Mouse (Mus musculus) heart, adult 2 months (tissue): ENCODE results near the gene Mdga1. TPM values are rescaled to one million over a fixed set of nuclear protein-coding genes. Genes with fewer than 3 reads are reported as not detected.

Experiments
- DNase-seq, 2 experiments: peaks; one replicate each; pipeline ENCODE4 v3.0.0; 2021
- H3K27ac ChIP-seq: fragments of 200-600 bp; 2 replicates; pipeline ENCODE4 v1.8.1; 2022
- H3K27me3 ChIP-seq: fragments of 200-500 bp; 2 replicates; pipeline ENCODE4 v1.6.1; 2012; ENCODE audit warnings: mild to moderate bottlenecking, low read length, inconsistent platforms, mixed read lengths; ENCODE audit not compliant: control insufficient read depth, insufficient read depth
- H3K36me3 ChIP-seq: fragments of 200-500 bp; 2 replicates; pipeline ENCODE4 v1.6.1; 2012; ENCODE audit warnings: low read length, inconsistent platforms; ENCODE audit not compliant: control insufficient read depth, insufficient read depth
- H3K4me1 ChIP-seq: fragments of 200-500 bp; 2 replicates; pipeline ENCODE4 v1.6.1; 2011; ENCODE audit warnings: low read length; ENCODE audit not compliant: control insufficient read depth, insufficient read depth
- H3K4me3 ChIP-seq: fragments of 200-600 bp; 2 replicates; pipeline ENCODE4 v1.8.1; 2022
- H3K79me2 ChIP-seq: fragments of 200-500 bp; replicated peaks from 2 replicates; pipeline ENCODE4 v1.6.1; 2012; ENCODE audit warnings: mild to moderate bottlenecking, inconsistent platforms, low read length, moderate library complexity, mixed read lengths; ENCODE audit not compliant: control insufficient read depth, insufficient read depth
- H3K9ac ChIP-seq: fragments of 200-500 bp; 2 replicates; pipeline ENCODE4 v1.6.1; 2012; ENCODE audit warnings: low read depth, mild to moderate bottlenecking, control low read depth, inconsistent platforms, low read length, mixed read lengths
- CTCF ChIP-seq: fragments of 200-600 bp; IDR thresholded peaks from 2 replicates; pipeline ENCODE4 v1.8.1; 2022; ENCODE audit warnings: antibody characterized with exemption, mild to moderate bottlenecking, moderate library complexity
- EP300 ChIP-seq: fragments of 200-500 bp; IDR thresholded peaks from 2 replicates; pipeline ENCODE4 v1.6.1; 2011; ENCODE audit warnings: low read depth, low read length, control low read depth; ENCODE audit not compliant: insufficient read depth
- POLR2A ChIP-seq: fragments of 200-500 bp; IDR thresholded peaks from 2 replicates; pipeline ENCODE4 v1.6.1; 2011; ENCODE audit warnings: mild to moderate bottlenecking, low read depth, low read length, control low read depth; ENCODE audit not compliant: insufficient read depth
- WGBS: fragments of 180-500 bp; shearing (Covaris S2); methylation state at CpG from one replicate; pipeline ENCODE4 v1.1.7; 2018; 5-methylcytosine and 5-hydroxymethylcytosine counted together
- intact Hi-C: fragments of 180-260 bp; cut with DNase I; formaldehyde crosslinking; loops from one replicate; pipeline ENCODE4 v1.15.1; 2025
- polyA plus RNA-seq: library from polyadenylated mRNA; depleted of rRNA; stranded (reverse); fragments of >200 nt; gene quantifications from 2 replicates; pipeline ENCODE4 v1.2.3, GENCODE M21; 2012
- total RNA-seq, 2 experiments: library from RNA; stranded (reverse); gene quantifications; 2 replicates each; pipeline ENCODE4 v1.2.3; 2021

Gene Mdga1
- total and polyA plus RNA-seq, 3 experiments = 13.4 to 26.3 (median 15.4) TPM

DNA sequence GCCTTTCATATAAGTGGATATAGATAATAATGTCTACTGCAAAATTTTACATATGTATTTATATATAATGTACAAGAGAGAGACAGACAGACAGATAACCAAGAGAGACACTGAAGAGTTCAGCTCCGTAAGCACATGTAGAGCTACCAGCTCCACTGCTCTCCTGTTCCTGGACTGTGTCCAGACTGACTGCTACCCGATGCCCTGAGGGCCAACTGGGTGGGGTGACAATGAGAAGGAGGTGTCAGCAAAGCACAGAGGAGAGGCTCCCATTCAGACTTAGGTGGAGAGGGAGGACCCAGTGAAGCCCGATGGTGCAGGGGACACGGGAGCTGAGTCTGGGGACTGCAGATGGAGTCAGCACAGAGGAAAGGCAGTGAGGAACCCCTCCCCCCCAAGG, 9.1 kb upstream of the Mdga1 start:
- WGBS = 34% methylated on average over 4 of the region's 4 CpGs
- intact Hi-C loops = loop anchor here (10.0 kb wide), 2 partner anchors 216 to 276 kb away; no protein-coding TSS in a partner anchor
- Histone ChIP-seq H3K4me3 (no peak overlapping the region), H3K9ac (no peak overlapping the region), H3K79me2 (no peaks in the 10 kb centered on the region), H3K27ac (no peak overlapping the region), H3K4me1 (no peaks in the 10 kb centered on the region; the same call in 1 of the 2 replicates), H3K36me3 (no peaks in the 10 kb centered on the region), H3K27me3 (no peaks in the 10 kb centered on the region)
- no peak for DNase-seq
- no peak for TF ChIP-seq CTCF
- TF ChIP-seq POLR2A = no peak
- no peak for TF ChIP-seq EP300

DNA sequence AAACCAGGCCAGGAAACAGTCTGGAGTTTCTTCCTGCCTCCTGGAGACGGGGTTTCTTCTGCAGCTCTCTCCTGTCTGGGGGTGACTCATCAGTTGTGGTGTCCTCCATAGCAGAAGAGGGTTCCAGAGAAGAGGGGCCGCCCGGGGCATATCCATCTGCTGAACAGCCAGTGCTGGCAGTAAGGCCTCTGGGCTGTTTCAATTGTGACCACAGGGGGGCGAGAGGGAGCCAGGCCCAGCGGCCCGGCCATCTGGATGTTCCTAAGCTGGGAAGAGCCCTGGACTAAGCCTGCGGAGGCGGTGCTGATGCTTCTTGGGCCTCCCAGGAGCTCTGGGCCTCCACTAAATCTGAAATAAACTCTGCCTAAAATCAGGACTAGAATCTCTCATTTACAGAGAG, 5.8 kb upstream of the Mdga1 start:
- H3K9ac ChIP-seq = no peak overlapping the region
- intact Hi-C loops = loop anchor here (2.0 to 10.0 kb wide), 6 partner anchors 29 to 479 kb away; partner anchors contain the start of gene Zfand3
- H3K4me1 ChIP-seq = no peaks in the 10 kb centered on the region; the same call in 1 of the 2 replicates
- peak; percentile 85 to 92 for DNase-seq
- 4% methylated on average over 8 of the region's 8 CpGs for WGBS
- H3K79me2 ChIP-seq = no peaks in the 10 kb centered on the region
- no peaks in the 10 kb centered on the region for H3K27me3 ChIP-seq
- TF ChIP-seq POLR2A (no peak), EP300 (peak; percentile 83)
- H3K36me3 ChIP-seq = no peaks in the 10 kb centered on the region
- H3K4me3 ChIP-seq = no peak overlapping the region
- H3K27ac ChIP-seq = no peak overlapping the region

DNA sequence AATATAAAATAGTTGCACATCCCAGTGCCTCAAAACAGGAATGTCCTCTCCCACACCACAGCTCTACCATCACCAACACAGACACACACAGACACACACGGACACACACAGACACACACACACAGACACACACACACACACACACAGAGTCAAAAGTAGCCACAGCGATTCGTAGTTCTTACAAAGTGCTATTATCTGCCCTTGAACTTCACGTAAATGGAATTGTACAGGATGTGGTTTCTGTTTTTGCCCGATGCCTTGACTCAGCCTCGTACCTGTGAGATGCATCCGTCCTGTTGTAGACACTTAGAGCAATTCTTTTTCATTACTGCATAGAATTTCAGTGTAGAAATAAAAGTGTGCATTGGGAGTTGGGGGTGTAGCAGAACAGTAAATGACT, 3.3 kb upstream of the Mdga1 start:
- no peak overlapping the region for H3K27ac ChIP-seq
- no peaks in the 10 kb centered on the region for H3K27me3 ChIP-seq
- whole genome bisulfite sequencing = 87% methylated on average over 7 of the region's 7 CpGs
- H3K79me2 ChIP-seq = no peaks in the 10 kb centered on the region
- H3K4me1 ChIP-seq = no peaks in the 10 kb centered on the region; the same call in 1 of the 2 replicates
- no peaks in the 10 kb centered on the region for H3K36me3 ChIP-seq
- H3K9ac ChIP-seq = no peak overlapping the region
- no peak for DNase-seq
- TF ChIP-seq CTCF = no peak
- TF ChIP-seq POLR2A = no peak
- no peak for TF ChIP-seq EP300
- no peak overlapping the region for H3K4me3 ChIP-seq
- intact Hi-C loops = loop anchor here (10.0 kb wide), 2 partner anchors 222 to 282 kb away; no protein-coding TSS in a partner anchor

DNA sequence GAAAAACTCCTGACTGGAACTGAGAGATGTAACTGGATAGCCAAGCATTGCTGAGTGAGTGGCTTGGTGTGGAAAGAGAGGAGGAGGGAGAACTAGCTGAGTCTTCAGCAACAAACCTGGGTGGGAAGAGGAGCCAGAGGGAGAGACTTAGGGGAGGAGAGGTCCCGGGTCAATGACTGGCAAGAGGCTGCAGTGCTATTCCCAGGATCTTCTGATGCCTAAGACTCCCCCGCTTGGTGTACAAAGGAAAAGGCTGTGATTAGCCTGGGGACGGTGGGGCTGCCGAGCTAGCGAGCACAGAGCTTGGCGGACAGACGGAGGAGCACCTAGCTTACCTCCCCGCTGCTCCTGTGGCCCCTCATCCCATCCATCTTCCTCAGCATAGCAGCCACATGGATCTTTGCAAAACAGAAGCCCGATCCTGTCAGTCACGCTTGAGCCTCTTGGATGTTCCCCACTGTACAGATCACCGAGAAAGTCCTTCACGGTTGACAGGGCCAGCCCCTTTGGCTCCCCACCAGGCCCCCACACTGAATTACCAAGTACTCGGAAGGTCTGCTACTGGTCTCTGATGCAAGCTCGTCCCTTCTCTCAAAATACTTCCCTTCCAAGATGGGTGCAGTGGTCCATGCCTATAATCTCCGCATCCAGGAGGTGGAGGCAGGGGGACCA, 2.0 kb upstream of the Mdga1 start:
- Histone ChIP-seq H3K9ac (no peak overlapping the region), H3K4me3 (no peak overlapping the region), H3K36me3 (no peaks in the 10 kb centered on the region), H3K27me3 (no peaks in the 10 kb centered on the region), H3K27ac (no peak overlapping the region), H3K4me1 (no peaks in the 10 kb centered on the region; the same call in 1 of the 2 replicates), H3K79me2 (no peaks in the 10 kb centered on the region)
- TF ChIP-seq POLR2A (no peak), EP300 (no peak), CTCF (no peak)
- no peak for DNase-seq
- 64% methylated on average over 15 of the region's 15 CpGs for WGBS
- intact Hi-C loops = loop anchor here (10.0 kb wide), 2 partner anchors 223 to 283 kb away; no protein-coding TSS in a partner anchor

DNA sequence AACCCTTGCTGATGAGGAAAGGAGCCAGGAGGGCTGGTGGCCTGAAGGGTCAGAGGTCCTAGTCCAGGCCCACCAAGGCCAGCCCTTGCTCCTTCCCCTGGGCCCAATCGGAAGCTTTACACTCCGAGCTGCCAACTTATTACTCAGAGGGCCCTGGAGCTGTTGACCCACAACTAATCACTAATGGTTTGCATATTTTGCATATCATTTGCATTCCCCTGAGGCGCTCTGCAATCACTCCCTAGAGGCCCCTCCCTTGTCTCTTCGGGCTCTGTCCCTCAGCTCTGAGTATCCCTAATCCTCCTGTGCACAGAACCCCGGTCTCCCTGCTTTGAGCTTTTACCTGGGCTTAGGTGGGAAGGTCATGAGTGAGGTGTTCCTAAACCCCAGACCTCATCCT, 4.4 kb downstream of the Mdga1 start:
- 44% methylated on average over 5 of the region's 5 CpGs for WGBS
- no peaks in the 10 kb centered on the region; the same call in 1 of the 2 replicates for H3K27me3 ChIP-seq
- DNase-seq = no peak
- TF ChIP-seq CTCF = no peak
- no peak for TF ChIP-seq EP300
- no peak for TF ChIP-seq POLR2A
- no peaks in the 10 kb centered on the region for H3K4me1 ChIP-seq
- H3K4me3 ChIP-seq = no peak overlapping the region
- H3K27ac ChIP-seq = no peak overlapping the region
- no peak overlapping the region for H3K9ac ChIP-seq
- no peaks in the 10 kb centered on the region for H3K36me3 ChIP-seq
- intact Hi-C loops = no loop called here
- no peaks in the 10 kb centered on the region for H3K79me2 ChIP-seq

DNA sequence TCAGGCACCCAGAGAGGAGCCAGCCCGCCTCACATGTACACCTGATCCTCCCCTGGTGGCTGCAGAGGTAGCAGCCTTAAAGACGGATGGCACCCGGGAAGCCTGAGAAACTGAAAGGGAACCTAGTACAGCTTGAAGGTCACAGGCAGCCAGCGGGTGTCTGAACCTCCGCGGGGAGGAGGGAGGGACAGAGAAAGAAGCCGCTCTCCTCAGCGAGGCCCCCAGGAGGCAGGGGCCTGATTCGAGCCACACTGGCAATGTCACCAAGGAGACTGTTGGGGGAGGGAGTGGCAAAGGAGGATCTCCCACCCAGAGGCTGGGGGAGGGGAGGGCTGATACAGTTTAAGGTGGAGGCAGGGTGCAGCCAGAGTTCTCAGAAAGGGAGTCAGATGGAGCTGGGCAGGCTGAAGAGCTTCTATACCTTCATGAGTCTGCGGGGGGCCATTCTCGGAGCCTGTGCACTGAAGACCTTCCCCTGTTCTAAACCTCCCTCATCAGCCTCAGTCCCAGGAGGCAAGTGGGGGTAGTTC, 6.1 kb downstream of the Mdga1 start:
- no peak overlapping the region for H3K27ac ChIP-seq
- DNase-seq = no peak
- intact Hi-C loops = no loop called here
- 0 out of 2 replicates have a peak overlapping the region, but pooled peaks have one; percentile 5 for H3K4me3 ChIP-seq
- TF ChIP-seq EP300 (no peak), CTCF (0 out of 2 replicates have a peak, but pooled peaks have one; percentile 1), POLR2A (no peak)
- H3K36me3 ChIP-seq = no peaks in the 10 kb centered on the region
- H3K27me3 ChIP-seq = no peaks in the 10 kb centered on the region; the same call in 1 of the 2 replicates
- no peaks in the 10 kb centered on the region for H3K79me2 ChIP-seq
- H3K4me1 ChIP-seq = no peaks in the 10 kb centered on the region
- 14% methylated on average over 11 of the region's 11 CpGs for WGBS
- H3K9ac ChIP-seq = peak overlapping the region; percentile 42
